Mouse (Mus musculus): Measurements from ENCODE around the gene Plekhg3. TPM values are rescaled to one million over a fixed set of nuclear protein-coding genes. Genes with fewer than 3 reads are reported as not detected.

The Plekhg3 gene
- polyA plus RNA-seq, 1 experiment from 2014 or later: 1.6 TPM

- DNase-seq (ENCODE audit: low spot score): no peak
- WGBS: 64% methylated on average over 2 of the region's 2 CpGs
- peaks cover 8% of the 10 kb centered on the region; the same call in 1 of the 2 replicates for H3K4me1 ChIP-seq (replicated peaks; ENCODE audit: control insufficient read depth, insufficient read depth, low read length)
- no peaks in the 10 kb centered on the region for H3K36me3 ChIP-seq (replicated peaks; ENCODE audit: control insufficient read depth, insufficient read depth)
- no peaks in the 10 kb centered on the region for H3K27me3 ChIP-seq (ENCODE audit: control insufficient read depth, insufficient read depth, low read length)
- ATAC-seq (ENCODE audit: low FRiP score): no peak
- no peak overlapping the region for H3K4me2 ChIP-seq (replicated peaks)
- no peak overlapping the region for H3K27ac ChIP-seq
- H3K9me3 ChIP-seq (ENCODE audit: control insufficient read depth, low read length): no peaks in the 10 kb centered on the region
- no peak overlapping the region for H3K4me3 ChIP-seq (replicated peaks; ENCODE audit: low read length)
- no peak overlapping the region for H3K9ac ChIP-seq
Measured at GRCm38 (mm10) chr12:76595830-76596229, 65.1 kb downstream of the Plekhg3 start.

GRCm38 (mm10) chr12:76596292-76597023 lies 65.8 kb downstream of the Plekhg3 start:
- Histone ChIP-seq H3K9ac (no peak overlapping the region), H3K9me3 (ENCODE audit: control insufficient read depth, low read length) (no peaks in the 10 kb centered on the region), H3K27ac (no peak overlapping the region), H3K4me1 (replicated peaks; ENCODE audit: control insufficient read depth, insufficient read depth, low read length) (peaks cover 8% of the 10 kb centered on the region; the same call in 1 of the 2 replicates), H3K36me3 (replicated peaks; ENCODE audit: control insufficient read depth, insufficient read depth) (no peaks in the 10 kb centered on the region), H3K27me3 (ENCODE audit: control insufficient read depth, insufficient read depth, low read length) (no peaks in the 10 kb centered on the region), H3K4me2 (replicated peaks) (no peak overlapping the region), H3K4me3 (replicated peaks; ENCODE audit: low read length) (no peak overlapping the region)
- ATAC-seq (ENCODE audit: low FRiP score) (peak; percentile 37; the same call in 1 of the 2 replicates), DNase-seq (ENCODE audit: low spot score) (peak; percentile 76)
- WGBS: 63% methylated on average over 15 of the region's 15 CpGs

GRCm38 (mm10) chr12:76597577-76598100 lies 66.9 kb downstream of the Plekhg3 start:
- H3K27ac ChIP-seq: no peak overlapping the region
- no peak overlapping the region for H3K9ac ChIP-seq
- no peaks in the 10 kb centered on the region for H3K36me3 ChIP-seq (replicated peaks; ENCODE audit: control insufficient read depth, insufficient read depth)
- H3K4me3 ChIP-seq (replicated peaks; ENCODE audit: low read length): no peak overlapping the region
- ATAC-seq (ENCODE audit: low FRiP score): no peak
- no peaks in the 10 kb centered on the region for H3K9me3 ChIP-seq (ENCODE audit: control insufficient read depth, low read length)
- H3K27me3 ChIP-seq (ENCODE audit: control insufficient read depth, insufficient read depth, low read length): no peaks in the 10 kb centered on the region
- 79% methylated on average over 15 of the region's 15 CpGs for WGBS
- no peak for DNase-seq (ENCODE audit: low spot score)
- H3K4me1 ChIP-seq (replicated peaks; ENCODE audit: control insufficient read depth, insufficient read depth, low read length): peaks cover 8% of the 10 kb centered on the region; the same call in 1 of the 2 replicates
- H3K4me2 ChIP-seq (replicated peaks): no peak overlapping the region

- DNase-seq (ENCODE audit: low spot score): no peak
- Histone ChIP-seq H3K4me3 (replicated peaks; ENCODE audit: low read length) (no peak overlapping the region), H3K4me1 (replicated peaks; ENCODE audit: control insufficient read depth, insufficient read depth, low read length) (peaks cover 8% of the 10 kb centered on the region; the same call in 1 of the 2 replicates), H3K4me2 (replicated peaks) (no peak overlapping the region), H3K9ac (no peak overlapping the region), H3K36me3 (replicated peaks; ENCODE audit: control insufficient read depth, insufficient read depth) (no peaks in the 10 kb centered on the region), H3K27me3 (ENCODE audit: control insufficient read depth, insufficient read depth, low read length) (no peaks in the 10 kb centered on the region), H3K9me3 (ENCODE audit: control insufficient read depth, low read length) (no peaks in the 10 kb centered on the region), H3K27ac (no peak overlapping the region)
- WGBS: 80% methylated on average over 24 of the region's 24 CpGs
- ATAC-seq (ENCODE audit: low FRiP score): no peak
Measured at GRCm38 (mm10) chr12:76598196-76598928, 67.7 kb downstream of the Plekhg3 start.

- no peak overlapping the region for H3K27ac ChIP-seq
- no peak overlapping the region for H3K4me3 ChIP-seq (replicated peaks; ENCODE audit: low read length)
- ATAC-seq (ENCODE audit: low FRiP score) (no peak), DNase-seq (ENCODE audit: low spot score) (no peak)
- H3K36me3 ChIP-seq (replicated peaks; ENCODE audit: control insufficient read depth, insufficient read depth): no peaks in the 10 kb centered on the region
- no peaks in the 10 kb centered on the region for H3K9me3 ChIP-seq (ENCODE audit: control insufficient read depth, low read length)
- no peaks in the 10 kb centered on the region for H3K4me1 ChIP-seq (replicated peaks; ENCODE audit: control insufficient read depth, insufficient read depth, low read length)
- no peaks in the 10 kb centered on the region for H3K27me3 ChIP-seq (ENCODE audit: control insufficient read depth, insufficient read depth, low read length)
- no peak overlapping the region for H3K4me2 ChIP-seq (replicated peaks)
- WGBS: 96% methylated on average over 9 of the region's 9 CpGs
- no peak overlapping the region for H3K9ac ChIP-seq
Measured at GRCm38 (mm10) chr12:76603779-76604178, 73.1 kb downstream of the Plekhg3 start.

- H3K4me1 ChIP-seq (replicated peaks; ENCODE audit: control insufficient read depth, insufficient read depth, low read length): no peaks in the 10 kb centered on the region
- no peaks in the 10 kb centered on the region for H3K36me3 ChIP-seq (replicated peaks; ENCODE audit: control insufficient read depth, insufficient read depth)
- no peak for ATAC-seq (ENCODE audit: low FRiP score)
- H3K9me3 ChIP-seq (ENCODE audit: control insufficient read depth, low read length): no peaks in the 10 kb centered on the region
- DNase-seq (ENCODE audit: low spot score): no peak
- WGBS: 57% methylated on average over 4 of the region's 4 CpGs
- no peak overlapping the region for H3K4me3 ChIP-seq (replicated peaks; ENCODE audit: low read length)
- H3K4me2 ChIP-seq (replicated peaks): no peak overlapping the region
- H3K9ac ChIP-seq: no peak overlapping the region
- no peaks in the 10 kb centered on the region for H3K27me3 ChIP-seq (ENCODE audit: control insufficient read depth, insufficient read depth, low read length)
- no peak overlapping the region for H3K27ac ChIP-seq
Measured at GRCm38 (mm10) chr12:76604546-76604945, 73.9 kb downstream of the Plekhg3 start.

- no peak for ATAC-seq (ENCODE audit: low FRiP score)
- no peak overlapping the region for H3K27ac ChIP-seq
- no peaks in the 10 kb centered on the region for H3K36me3 ChIP-seq (replicated peaks; ENCODE audit: control insufficient read depth, insufficient read depth)
- H3K4me1 ChIP-seq (replicated peaks; ENCODE audit: control insufficient read depth, insufficient read depth, low read length): no peaks in the 10 kb centered on the region
- DNase-seq (ENCODE audit: low spot score): no peak
- H3K9ac ChIP-seq: no peak overlapping the region
- no peak overlapping the region for H3K4me2 ChIP-seq (replicated peaks)
- 71% methylated on average over 3 of the region's 3 CpGs for WGBS
- no peaks in the 10 kb centered on the region for H3K9me3 ChIP-seq (ENCODE audit: control insufficient read depth, low read length)
- no peak overlapping the region for H3K4me3 ChIP-seq (replicated peaks; ENCODE audit: low read length)
- no peaks in the 10 kb centered on the region for H3K27me3 ChIP-seq (ENCODE audit: control insufficient read depth, insufficient read depth, low read length)
Measured at GRCm38 (mm10) chr12:76605837-76606236, 75.1 kb downstream of the Plekhg3 start.

GRCm38 (mm10) chr12:76608241-76608640 lies 77.5 kb downstream of the Plekhg3 start:
- Histone ChIP-seq H3K4me2 (replicated peaks) (no peak overlapping the region), H3K4me1 (replicated peaks; ENCODE audit: control insufficient read depth, insufficient read depth, low read length) (no peaks in the 10 kb centered on the region), H3K27me3 (ENCODE audit: control insufficient read depth, insufficient read depth, low read length) (no peaks in the 10 kb centered on the region), H3K36me3 (replicated peaks; ENCODE audit: control insufficient read depth, insufficient read depth) (no peaks in the 10 kb centered on the region), H3K9me3 (ENCODE audit: control insufficient read depth, low read length) (no peaks in the 10 kb centered on the region), H3K9ac (no peak overlapping the region), H3K27ac (no peak overlapping the region), H3K4me3 (replicated peaks; ENCODE audit: low read length) (no peak overlapping the region)
- DNase-seq (ENCODE audit: low spot score) (no peak), ATAC-seq (ENCODE audit: low FRiP score) (no peak)
- 73% methylated on average over 11 of the region's 11 CpGs for WGBS

GRCm38 (mm10) chr12:76608997-76609565 lies 78.4 kb downstream of the Plekhg3 start:
- ATAC-seq (ENCODE audit: low FRiP score) (no peak), DNase-seq (ENCODE audit: low spot score) (no peak)
- Histone ChIP-seq H3K4me1 (replicated peaks; ENCODE audit: control insufficient read depth, insufficient read depth, low read length) (no peaks in the 10 kb centered on the region), H3K27ac (no peak overlapping the region), H3K9ac (no peak overlapping the region), H3K36me3 (replicated peaks; ENCODE audit: control insufficient read depth, insufficient read depth) (no peaks in the 10 kb centered on the region), H3K4me2 (replicated peaks) (no peak overlapping the region), H3K9me3 (ENCODE audit: control insufficient read depth, low read length) (no peaks in the 10 kb centered on the region), H3K27me3 (ENCODE audit: control insufficient read depth, insufficient read depth, low read length) (no peaks in the 10 kb centered on the region), H3K4me3 (replicated peaks; ENCODE audit: low read length) (no peak overlapping the region)
- WGBS: 84% methylated on average over 15 of the region's 15 CpGs

Measured in hindbrain, embryonic 14.5 days (tissue).